Mouse (Mus musculus): ENCODE results near the gene Nxpe5. TPM values are rescaled to one million over a fixed set of nuclear protein-coding genes. Genes with fewer than 3 reads are reported as not detected.

Nxpe5 gene
- total RNA-seq, 2 experiments from 2014 or later, result 0.26 to 0.28 TPM

DNA sequence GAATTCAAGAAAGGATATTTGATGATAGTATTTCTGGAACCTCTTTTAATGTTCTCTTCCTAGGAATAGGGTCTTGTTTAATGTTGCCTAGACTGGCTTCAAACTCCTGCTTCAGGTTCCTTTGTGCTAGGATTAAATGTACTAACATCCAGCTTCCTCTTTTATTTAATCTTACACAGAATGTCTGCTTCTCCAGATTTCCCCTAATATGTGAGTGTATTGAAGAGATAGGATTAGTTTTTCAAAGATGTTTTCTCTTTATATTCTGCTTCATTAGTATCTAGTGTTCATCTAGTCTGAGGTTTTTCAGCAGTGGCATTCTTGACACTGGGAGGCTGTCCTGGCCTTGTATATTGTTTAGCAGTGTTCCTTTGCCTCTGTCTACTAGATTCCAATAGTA is 68.5 kb downstream of the Nxpe5 start:
- TF ChIP-seq CTCF (IDR thresholded peaks at IDR 0.05), result no peak
- intact Hi-C loops (cut with DNase I), result no loop called here
- DNase-seq, result no peak
- H3K4me3 ChIP-seq, result no peak overlapping the region
- H3K27ac ChIP-seq, result no peak overlapping the region

GRCm38 (mm10) chr5:138299613-138300012 is 73.9 kb downstream of the Nxpe5 start:
- no peak for DNase-seq
- intact Hi-C loops (cut with DNase I), result no loop called here
- Histone ChIP-seq H3K4me3 (no peak overlapping the region), H3K27ac (no peak overlapping the region)
- no peak for TF ChIP-seq CTCF (IDR thresholded peaks at IDR 0.05)

Other genes starting within 250 kb of the Nxpe5 start
- gene Azgp1, start 244.4 kb upstream of the Nxpe5 start, total RNA-seq (2021), result not detected
- not detected for gene Smok3a, start 204.6 kb upstream of the Nxpe5 start, total RNA-seq (2021)
- gene Smok3b, start 204.5 kb upstream of the Nxpe5 start, total RNA-seq (2021), result not detected
- gene Smok3c, start 172.7 kb upstream of the Nxpe5 start, total RNA-seq (2021), result not detected
- 10 to 100 TPM; 10.7 to 10.8 TPM for gene Zkscan1, start 140.8 kb upstream of the Nxpe5 start, total RNA-seq (2021)
- 10 to 100 TPM; 12.7 to 17.0 TPM for gene Zscan21, start 109.0 kb upstream of the Nxpe5 start, total RNA-seq (2021)
- 1 to 10 TPM; 3.7 to 6.9 TPM for gene Zfp113, start 70.2 kb upstream of the Nxpe5 start, total RNA-seq (2021)
- gene Cops6, start 64.8 kb upstream of the Nxpe5 start, total RNA-seq (2021), result 100 to 1,000 TPM in 1 of 2 experiments, 10 to 100 TPM in 1; 97.7 to 111 TPM
- 10 to 100 TPM in 1 of 2 experiments, 1 to 10 TPM in 1; 8.4 to 10.3 TPM for gene Ap4m1, start 53.9 kb upstream of the Nxpe5 start, total RNA-seq (2021)
- 1 to 10 TPM; 8.6 to 9.0 TPM for gene Mcm7, start 53.5 kb upstream of the Nxpe5 start, total RNA-seq (2021)
- 10 to 100 TPM; 30.5 to 33.1 TPM for gene Taf6, start 38.4 kb upstream of the Nxpe5 start, total RNA-seq (2021)
- gene Cnpy4, start 38.4 kb upstream of the Nxpe5 start, total RNA-seq (2021), result 1 to 10 TPM; 2.3 to 4.2 TPM
- gene Mblac1, start 31.6 kb upstream of the Nxpe5 start, total RNA-seq (2021), result 1 to 10 TPM; 1.3 to 1.4 TPM
- 10 to 100 TPM; 51.7 to 53.8 TPM for gene Lamtor4, start 29.6 kb downstream of the Nxpe5 start, total RNA-seq (2021)
- 1 to 10 TPM; 2.3 to 2.6 TPM for gene BC037034, start 38.1 kb downstream of the Nxpe5 start, total RNA-seq (2021)
- gene Gal3st4, start 46.9 kb downstream of the Nxpe5 start, total RNA-seq (2021), result under 1 TPM; 0.13 to 0.42 TPM
- not detected for gene Gm43720, start 54.1 kb downstream of the Nxpe5 start, total RNA-seq (2021)
- under 1 TPM in 1 of 2 experiments, not detected in 1; 0.06 TPM for gene Gpc2, start 54.1 kb downstream of the Nxpe5 start, total RNA-seq (2021)
- not detected for gene Stag3, start 54.3 kb downstream of the Nxpe5 start, total RNA-seq (2021)
- not detected for gene Pvrig, start 116.1 kb downstream of the Nxpe5 start, total RNA-seq (2021)
- 1 to 10 TPM; 2.1 to 2.4 TPM for gene Zfp157, start 215.6 kb downstream of the Nxpe5 start, total RNA-seq (2021)